32 mouse cellular contexts compared by ENCODE assay signal in genomic region chr19:17296081-17296480, GRCm38 (mm10).
DNase-seq lines count a peak whose midpoint lies in the region; ATAC-seq and TF ChIP-seq lines count a peak whose summit lies in the region.
"Had no signal": no experiment of that assay in that cellular context is flagged by ENCODE, and none has a peak within 500 bp of the region (broad histone marks: within the 10 kb centered on the region; RNA-seq: fewer than 3 reads in every experiment).

No protein-coding gene starts in this region.

- no peaks in the 10 kb centered on the region for H3K36me3 ChIP-seq in G1E (replicated peaks)
- H3K36me3 ChIP-seq: embryonic facial prominence, embryonic 15.5 days; heart, embryonic 10.5 days; hindbrain, embryonic 13.5 days; kidney, embryonic 15.5 days; midbrain, embryonic 10.5 days; midbrain, embryonic 15.5 days; neural tube, embryonic 12.5 days had no signal

- H3K4me1 ChIP-seq in G1E (ENCODE audit: insufficient read depth, low read depth, low read length), result peaks cover 12% of the 10 kb centered on the region
- H3K4me1 ChIP-seq: embryonic facial prominence, embryonic 15.5 days; forebrain, embryonic 13.5 days; heart, embryonic 10.5 days; hindbrain, embryonic 13.5 days; kidney, embryonic 15.5 days; midbrain, embryonic 10.5 days; midbrain, embryonic 15.5 days; neural tube, embryonic 12.5 days had no signal

- DNase-seq in CD4-positive, CD25-positive, alpha-beta regulatory T cell, adult 2 months (ENCODE audit: low read depth, low spot score), result peak; percentile 49
- DNase-seq in G1E (ENCODE audit: low spot score), result no peak
- peak; percentile 78 for DNase-seq in induced T-regulatory cell, adult 2 months (ENCODE audit: low read depth)
- no peak for DNase-seq in left cerebral cortex, postnatal 36 days (ENCODE audit: low spot score in 2 of 2)
- no peak for DNase-seq in cerebellum, postnatal 10 days
- DNase-seq in right cerebral cortex, postnatal 10 days (ENCODE audit: low spot score in 2 of 2), result no peak
- DNase-seq: adrenal gland, postnatal 10 days; cerebellum, adult 11-12 months; cerebellum, adult 9-11 months; gastrocnemius, postnatal 10 days; heart, postnatal 4 days; kidney, adult 11 months; kidney, postnatal 25 days; left cerebral cortex, postnatal 4 days; lung, adult 18-20 months; lung, postnatal 4 days; right cerebral cortex, adult 18-20 months; right cerebral cortex, postnatal 4 days; thymus, adult 2 months had no signal

- ATAC-seq in CD4-positive, CD25-positive, alpha-beta regulatory T cell, adult 4 months, result no peak
- ATAC-seq in G1E (ENCODE audit: extremely low read depth, insufficient number of reproducible peaks, low FRiP score, poor library complexity, severe bottlenecking), result 0 out of 2 replicates have a peak, but pooled peaks have one; percentile 15
- peak; percentile 73 for ATAC-seq in megakaryocyte-erythroid progenitor cell, adult 5-6 weeks (replicated peaks; ENCODE audit: low FRiP score, low TSS enrichment, poor library complexity, severe bottlenecking)
- ATAC-seq: forebrain, embryonic 13.5 days; lung, postnatal 0 days; midbrain, embryonic 15.5 days had no signal

- H3K27me3 ChIP-seq in G1E (ENCODE audit: insufficient read depth, low read length), result peaks cover 19% of the 10 kb centered on the region
- H3K27me3 ChIP-seq: embryonic facial prominence, embryonic 15.5 days; forebrain, embryonic 13.5 days; hindbrain, embryonic 13.5 days; kidney, embryonic 15.5 days; midbrain, embryonic 15.5 days; neural tube, embryonic 12.5 days had no signal

- intact Hi-C loops in left cerebral cortex, postnatal 36 days (cut with DNase I), result no loop called here

- no peak overlapping the region for H3K4me3 ChIP-seq in G1E (ENCODE audit: low read depth, low read length)
- H3K4me3 ChIP-seq: embryonic facial prominence, embryonic 15.5 days; forebrain, embryonic 13.5 days; heart, embryonic 10.5 days; hindbrain, embryonic 13.5 days; kidney, embryonic 15.5 days; layer of hippocampus, adult 2 months; left cerebral cortex, adult 2 months; midbrain, embryonic 10.5 days; midbrain, embryonic 15.5 days; neural tube, embryonic 12.5 days had no signal

- H3K9me3 ChIP-seq in G1E (replicated peaks), result no peaks in the 10 kb centered on the region
- H3K9me3 ChIP-seq: embryonic facial prominence, embryonic 15.5 days; forebrain, embryonic 13.5 days; heart, embryonic 10.5 days; hindbrain, embryonic 13.5 days; kidney, embryonic 15.5 days; midbrain, embryonic 10.5 days; midbrain, embryonic 15.5 days; neural tube, embryonic 12.5 days had no signal

- no peak for TF ChIP-seq CTCF in G1E (IDR thresholded peaks at IDR 0.05; ENCODE audit: low read depth, low read length)

Comparison
In these comparisons a context has a peak if more than half of its experiments do, and no peak if none do; other contexts are left out.
1. DNase-seq: peak in CD4-positive, CD25-positive, alpha-beta regulatory T cell, adult 2 months (single experiment) and induced T-regulatory cell, adult 2 months (single experiment); none in G1E (single experiment), left cerebral cortex, postnatal 36 days (0 of 2), cerebellum, postnatal 10 days (0 of 2) and right cerebral cortex, postnatal 10 days (0 of 2).